Mouse (Mus musculus): ENCODE measurements around the gene Artn.

Gene Artn

DNA sequence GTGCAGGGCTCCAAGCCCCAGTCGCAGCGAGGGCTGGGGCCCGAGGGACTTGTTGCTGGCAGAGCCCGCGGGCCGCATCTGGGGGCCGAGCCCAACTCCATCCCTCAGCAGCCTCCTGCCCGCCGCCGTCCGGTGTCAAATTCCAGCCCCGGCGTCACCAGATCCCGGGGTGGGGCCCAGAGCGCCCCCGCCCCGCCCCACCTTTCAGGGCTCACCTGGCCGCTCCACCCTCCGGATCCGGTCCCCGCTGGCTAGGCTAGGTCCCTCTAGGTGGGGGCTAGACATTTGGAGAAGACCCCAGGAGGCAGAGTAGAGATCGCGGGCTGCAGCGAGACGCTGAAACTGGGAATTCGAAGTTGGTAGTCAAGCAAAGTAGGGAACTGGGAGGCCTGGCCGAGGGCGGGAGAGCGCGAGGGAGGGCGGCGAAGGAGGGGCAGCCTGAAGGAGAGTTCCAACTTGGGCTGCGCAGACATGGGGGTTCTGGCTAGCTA, at the start of gene Artn:
Gene Artn (minus strand): TSS at position 373 of the 491 bp plus-strand sequence.
- no peak for DNase-seq

DNA sequence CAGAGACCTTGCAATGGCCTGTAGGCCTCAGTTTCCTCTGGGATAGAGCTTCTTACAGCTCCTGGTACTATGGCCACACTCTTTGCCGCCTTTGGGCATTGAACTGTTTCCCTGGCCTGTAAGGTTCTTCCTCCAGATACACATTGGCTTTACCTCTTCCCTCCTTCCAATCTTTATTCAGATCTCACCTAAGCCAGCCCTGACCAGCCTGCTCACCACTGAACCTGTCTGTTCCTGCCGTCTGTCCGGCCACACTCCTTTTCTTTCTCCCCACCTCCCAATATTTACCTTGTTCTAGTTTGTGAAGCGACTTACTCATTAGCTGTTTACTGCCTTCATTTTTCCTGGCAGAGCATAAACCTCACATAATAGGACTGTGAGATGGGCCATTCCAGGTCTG, 49.6 kb upstream of the Artn start:
- DNase-seq: no peak

DNA sequence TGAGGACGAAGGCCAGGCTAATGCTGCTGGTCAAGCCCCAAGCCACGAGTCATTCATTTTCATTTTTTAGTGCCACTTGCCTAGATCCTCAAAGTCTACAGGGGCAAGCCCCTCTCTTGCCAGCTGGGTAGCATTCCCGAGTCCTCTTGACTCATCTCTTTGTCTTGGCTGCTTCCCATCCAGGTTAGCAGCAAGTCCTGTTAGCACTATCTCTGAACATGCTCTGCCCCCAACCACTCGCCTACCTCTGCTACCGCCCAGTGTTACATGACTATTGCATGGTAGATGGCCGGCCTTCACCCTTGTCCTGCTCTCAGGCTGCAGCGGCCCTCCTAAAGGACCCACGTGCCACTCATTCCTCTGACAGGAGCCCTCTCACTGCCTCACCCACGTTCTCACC, 48.7 kb upstream of the Artn start:
- no peak for DNase-seq

DNA sequence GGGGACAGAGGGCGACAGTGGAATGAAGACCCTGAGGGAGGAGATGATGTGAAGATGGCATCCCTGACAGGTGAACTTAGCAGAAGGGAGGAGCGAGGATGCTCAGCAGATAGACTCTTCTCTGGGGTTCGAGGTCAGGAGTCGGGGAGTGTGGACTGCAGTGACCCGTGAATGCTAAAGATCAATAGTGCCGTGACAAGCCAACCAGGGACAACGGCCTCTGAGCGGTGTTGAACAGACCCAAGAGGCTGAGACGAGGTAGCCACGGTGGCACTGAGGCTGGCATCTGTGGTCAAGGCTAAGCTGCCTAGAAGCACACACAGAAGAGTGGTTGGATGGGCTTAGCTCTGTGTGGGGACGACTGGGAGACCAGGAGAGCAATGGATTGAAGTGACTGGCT, 48.3 kb upstream of the Artn start:
- DNase-seq: no peak

DNA sequence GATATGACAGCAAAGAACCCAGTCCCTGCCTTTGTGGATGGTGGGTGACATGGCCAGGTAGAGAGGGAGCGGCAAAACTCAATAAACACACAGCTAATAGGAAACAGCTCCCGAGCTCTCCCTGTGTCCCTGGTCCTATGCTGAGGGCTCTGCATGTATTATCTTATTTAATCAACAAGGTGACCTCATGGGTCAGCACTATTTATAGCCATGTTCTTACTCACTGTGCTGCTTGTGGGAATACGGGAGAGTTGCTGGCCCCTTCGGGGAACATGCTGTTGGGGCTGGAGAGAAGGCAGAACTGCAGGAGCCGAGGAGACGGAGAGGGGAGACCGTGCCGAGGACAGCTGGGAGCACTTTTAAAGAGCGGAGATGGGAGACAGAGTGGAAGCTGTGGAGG, 47.8 kb upstream of the Artn start:
- no peak for DNase-seq

DNA sequence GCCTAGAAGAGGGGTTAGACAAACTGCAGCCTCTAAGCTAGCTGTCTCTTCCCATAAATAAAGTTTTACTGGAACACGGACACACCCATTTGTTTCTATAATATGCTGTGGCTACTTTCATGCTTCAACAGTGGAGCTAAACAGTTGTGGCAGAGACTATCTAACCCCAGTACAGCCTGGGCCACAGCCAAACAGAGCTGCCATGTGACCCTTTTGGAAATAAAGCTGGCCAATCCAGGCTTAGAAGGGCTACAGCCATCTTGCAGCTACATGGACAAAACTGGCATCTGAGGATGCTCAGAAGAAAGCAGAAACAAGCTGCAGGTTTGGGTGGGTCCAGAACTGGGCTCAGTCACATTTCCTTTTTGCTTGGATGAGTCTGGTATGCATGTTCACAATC, 46.3 kb upstream of the Artn start:
- DNase-seq: no peak

DNA sequence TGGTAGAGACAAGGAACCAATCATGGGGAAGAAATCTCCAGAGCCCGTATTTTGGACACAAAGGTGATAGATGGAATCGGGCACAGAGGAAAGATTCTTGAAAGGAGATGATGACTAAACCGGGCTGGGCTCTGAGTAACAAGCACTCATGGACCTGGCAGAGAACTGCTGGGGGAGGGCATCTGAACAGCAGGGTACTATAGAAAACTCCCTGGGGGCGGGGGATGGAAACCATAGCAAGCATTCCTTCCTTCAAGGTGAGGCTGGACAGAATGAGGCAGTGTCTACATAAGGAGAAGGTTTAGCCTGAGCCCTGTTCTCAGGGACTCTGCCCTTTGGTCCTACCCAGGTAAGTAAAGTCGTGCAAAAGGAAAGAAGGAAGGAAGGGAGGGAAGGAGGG, 45.2 kb upstream of the Artn start:
- DNase-seq: no peak

DNA sequence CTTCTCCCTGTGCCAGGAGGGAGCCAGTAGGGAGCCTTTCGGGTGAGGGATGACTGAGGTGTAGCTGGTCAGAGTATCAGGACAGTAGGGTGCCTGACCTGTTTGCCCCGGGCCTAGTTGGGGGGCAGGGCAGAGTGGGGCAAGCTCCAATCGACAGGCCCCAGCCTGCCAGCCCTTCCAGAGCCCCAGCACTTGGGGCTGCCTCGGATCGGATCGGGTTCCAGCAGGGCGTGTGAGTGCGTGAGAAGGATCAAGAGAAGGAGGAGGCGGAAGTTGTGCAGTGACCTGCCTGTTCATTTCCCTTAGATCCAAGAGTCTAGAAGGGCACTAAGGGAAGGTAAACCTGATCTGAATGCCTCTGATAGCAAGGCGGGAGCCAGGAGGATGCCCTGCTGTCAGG, 43.4 kb upstream of the Artn start:
- DNase-seq: no peak

DNA sequence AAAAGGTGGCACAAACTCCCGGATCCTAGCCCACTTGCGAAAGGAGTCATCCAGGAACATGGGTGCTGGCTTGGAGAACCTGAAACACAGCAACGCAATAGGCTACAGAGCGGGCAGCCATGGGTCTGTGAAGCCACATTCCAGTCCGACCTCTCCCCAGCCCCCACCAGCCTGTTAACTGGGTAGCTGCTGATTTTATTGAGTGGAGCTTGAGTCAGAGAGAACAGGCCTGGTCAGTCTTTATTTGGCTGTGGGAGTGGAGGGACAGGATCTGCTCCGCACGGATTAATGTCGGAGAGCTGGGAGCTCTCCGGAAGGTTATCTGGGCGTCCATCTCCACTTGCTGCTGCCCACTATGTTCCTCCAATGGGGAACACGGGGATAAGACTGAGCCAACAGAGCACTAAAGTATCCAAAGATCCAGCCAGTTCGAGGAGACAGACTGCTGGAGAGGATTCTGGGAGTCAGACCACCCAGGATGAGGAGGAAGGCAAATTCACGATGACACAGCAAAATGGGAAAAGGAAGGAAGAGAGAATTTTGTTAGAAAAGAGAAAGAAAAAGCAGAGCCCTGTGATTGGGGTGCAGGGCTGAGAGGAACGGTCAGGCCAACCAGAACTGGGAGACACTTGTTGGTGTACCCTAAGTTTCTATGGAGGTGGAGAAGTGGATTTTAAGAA, 34.9 kb upstream of the Artn start:
- DNase-seq: no peak

DNA sequence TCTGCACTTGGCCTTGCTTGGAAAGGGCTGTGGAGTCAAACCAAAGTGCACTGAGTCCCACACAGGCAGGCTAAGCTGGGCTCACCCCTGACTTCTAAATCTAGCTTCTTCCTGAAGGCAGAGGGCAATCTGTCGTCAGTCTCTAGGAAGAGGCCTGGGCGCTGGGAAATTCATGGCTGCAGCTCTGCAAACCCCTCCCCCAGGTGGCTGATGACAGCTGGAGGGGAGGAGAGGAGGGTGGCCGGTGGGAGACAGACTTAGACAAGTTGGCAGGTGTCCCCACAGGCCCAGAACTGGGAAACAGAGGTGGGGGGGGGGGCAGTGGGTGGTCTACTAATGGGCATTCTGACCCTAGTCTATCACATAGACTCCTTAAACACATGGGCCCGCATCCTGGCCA, 27.9 kb upstream of the Artn start:
- DNase-seq: no peak

DNA sequence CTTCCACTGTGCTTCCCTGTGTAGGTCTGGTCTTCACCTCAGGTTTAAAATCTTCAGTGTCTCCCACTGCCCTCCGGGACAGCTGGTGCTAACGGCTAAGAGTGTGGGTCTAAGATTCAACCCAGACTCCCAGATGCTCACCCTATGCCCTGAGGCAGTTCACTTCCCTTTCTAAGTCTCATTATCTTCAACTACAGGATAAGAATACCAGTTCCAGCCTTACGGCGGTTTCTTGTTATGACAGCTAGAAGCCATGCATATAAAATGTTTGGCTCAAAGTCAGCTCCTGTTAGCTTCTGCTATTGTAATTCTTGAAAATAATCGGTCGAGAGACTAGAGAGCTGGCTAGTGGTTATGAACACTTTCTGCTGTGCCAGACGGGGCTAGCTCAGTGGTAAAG, 17.9 kb upstream of the Artn start:
- DNase-seq: no peak

DNA sequence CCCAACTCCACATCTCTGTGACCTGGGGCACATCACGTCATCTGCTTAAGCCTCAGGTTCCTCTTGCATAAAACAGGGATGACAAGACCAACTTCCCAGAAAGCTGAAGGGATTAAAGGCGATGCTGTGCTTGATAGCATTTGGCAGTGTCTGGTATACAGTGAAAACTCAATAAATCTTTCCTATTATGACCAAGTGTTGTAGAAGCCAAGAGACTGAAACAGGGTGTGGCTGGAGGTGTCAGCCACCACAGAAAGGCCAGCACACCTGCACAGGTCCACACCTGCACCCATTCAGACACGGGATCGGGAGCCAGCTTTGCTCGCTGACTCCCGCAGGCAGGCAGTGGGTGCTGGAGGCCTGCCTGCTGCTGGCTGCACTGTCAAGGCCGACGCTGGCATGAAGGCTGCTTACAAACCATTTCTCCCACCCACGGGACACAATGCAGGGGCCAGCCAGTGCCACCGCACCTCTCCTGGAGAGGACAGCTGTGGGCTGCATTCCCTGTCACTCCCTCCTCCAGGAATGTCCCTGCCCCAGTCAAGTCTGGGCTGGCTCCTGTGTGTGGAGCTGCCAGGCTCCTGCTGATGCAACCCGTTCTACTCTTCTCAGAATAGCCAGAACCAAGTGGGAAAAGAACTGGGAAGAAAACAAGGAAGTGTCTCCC, 17.2 kb upstream of the Artn start:
- DNase-seq: no peak

DNA sequence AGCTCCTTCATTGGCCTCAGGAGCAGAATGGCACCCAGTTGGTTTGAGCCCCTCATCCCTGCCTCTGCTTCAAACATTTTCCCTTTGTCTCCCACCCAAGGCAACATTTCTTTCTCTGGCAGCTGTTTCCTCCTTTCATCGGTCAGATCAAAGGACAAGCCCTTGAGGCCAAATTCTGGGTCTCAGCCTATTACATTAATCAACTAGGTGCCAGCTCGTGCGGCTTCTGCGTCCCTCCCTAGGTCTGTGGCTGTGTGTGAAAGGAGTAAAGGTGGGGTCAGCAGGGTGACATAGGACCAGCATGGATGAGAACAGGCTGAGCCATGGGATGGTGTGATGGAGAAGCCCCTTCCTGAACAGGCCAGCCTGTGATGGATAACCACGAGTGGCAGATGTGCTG, 13.8 kb upstream of the Artn start:
- DNase-seq: no peak

DNA sequence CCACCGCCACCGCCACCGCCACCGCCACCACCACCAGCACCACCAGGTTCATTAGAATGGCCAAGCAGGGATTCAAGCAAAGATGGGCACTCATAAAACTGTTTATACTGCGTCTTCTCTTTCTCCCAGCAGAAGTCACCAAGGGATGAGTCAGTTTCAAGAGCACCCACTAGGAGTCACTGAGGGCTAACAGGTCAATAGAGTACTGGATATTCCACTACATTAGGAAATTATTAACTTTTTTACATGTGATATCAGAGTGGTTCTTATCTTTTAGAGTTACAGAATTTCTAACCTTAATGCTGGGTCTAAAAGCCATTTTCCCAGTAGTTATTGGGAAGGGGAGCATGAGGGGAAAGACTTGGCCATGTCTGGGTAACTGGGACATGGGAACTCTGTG, 7.4 kb upstream of the Artn start:
- DNase-seq: no peak

DNA sequence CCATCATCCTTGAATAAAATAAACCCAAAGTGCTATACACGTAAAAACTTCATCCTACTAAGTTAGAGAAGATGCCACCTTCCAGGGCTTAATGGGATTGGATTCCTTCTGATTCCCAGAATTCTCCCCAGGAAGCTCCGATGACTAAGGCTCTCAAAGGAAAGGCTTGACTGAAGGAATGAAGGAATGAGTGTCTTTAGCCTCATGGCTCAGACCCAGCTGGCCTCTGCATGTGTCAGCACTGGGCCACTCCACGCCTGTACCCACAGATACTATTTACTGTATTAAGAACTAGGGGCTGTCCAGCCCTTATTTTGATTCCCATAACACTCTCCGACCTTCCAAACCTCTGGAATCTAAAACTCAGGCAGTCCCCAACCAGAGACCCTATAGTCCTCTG, 4.5 kb upstream of the Artn start:
- no peak for DNase-seq

DNA sequence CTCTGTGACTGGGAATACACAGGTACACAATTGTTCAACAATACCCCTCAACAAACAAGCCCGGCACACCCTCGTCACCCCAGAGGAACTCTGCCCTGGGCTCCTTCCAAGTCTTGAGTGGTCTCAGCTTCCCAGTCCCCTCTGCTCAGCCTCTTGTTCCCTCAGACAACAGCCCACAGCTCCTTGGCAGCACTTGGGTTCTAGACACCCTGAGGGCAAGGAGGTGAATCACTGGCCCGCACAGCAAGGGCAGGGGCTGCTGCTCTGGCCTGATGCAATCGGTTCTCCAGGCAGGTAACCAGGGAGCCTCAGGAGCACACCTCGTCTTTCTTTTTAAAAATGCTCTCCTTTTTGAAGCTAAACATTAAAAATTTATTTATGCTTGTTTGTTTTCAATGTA, 3.7 kb upstream of the Artn start:
- DNase-seq: no peak

DNA sequence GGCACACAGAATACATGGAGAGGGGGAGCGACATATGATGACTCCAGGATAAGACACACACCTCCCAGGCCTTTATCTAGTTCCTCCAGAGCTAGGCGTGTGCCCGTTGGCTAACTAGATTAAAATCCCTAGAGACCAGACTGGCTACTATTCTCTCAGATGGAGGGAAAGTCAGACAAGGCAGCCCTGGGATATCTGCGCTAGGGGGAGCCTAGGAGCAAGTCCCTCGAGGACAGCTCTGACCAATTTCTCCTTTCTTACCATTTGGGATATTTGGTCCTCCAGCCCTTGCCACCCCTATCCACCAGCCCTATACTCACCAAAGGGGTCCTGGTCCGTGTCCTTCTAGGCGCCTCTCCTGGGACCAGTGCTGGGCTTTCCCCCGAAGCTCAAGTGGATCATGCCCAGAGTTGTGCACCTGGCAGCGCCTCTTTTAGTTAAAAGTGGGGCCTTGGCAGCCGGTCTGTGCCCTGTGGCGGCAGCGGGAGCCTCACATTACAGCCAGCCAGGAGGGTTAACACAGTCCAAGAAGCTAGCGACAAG, 793 bp downstream of the Artn start:
- no peak for DNase-seq

DNA sequence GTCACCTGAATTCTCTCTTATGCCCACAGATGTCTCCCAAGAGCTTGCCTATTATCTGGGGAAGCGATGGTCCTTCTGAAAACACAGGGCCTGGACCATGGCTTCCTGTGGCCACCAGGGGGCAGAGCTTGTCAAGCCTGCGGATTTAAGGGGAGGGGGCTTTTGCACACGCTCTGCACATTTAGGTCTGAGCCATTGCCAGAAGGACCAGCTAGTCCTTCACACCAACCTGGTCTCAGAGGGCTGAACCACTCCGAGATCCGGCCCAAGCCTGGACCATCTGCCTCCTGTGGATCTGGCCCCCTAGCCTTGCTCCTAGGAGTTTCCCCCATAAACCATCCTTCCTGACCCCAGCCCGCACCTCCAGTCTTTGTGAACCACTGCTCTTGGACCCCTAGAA, 1.3 kb downstream of the Artn start:
- DNase-seq: no peak

DNA sequence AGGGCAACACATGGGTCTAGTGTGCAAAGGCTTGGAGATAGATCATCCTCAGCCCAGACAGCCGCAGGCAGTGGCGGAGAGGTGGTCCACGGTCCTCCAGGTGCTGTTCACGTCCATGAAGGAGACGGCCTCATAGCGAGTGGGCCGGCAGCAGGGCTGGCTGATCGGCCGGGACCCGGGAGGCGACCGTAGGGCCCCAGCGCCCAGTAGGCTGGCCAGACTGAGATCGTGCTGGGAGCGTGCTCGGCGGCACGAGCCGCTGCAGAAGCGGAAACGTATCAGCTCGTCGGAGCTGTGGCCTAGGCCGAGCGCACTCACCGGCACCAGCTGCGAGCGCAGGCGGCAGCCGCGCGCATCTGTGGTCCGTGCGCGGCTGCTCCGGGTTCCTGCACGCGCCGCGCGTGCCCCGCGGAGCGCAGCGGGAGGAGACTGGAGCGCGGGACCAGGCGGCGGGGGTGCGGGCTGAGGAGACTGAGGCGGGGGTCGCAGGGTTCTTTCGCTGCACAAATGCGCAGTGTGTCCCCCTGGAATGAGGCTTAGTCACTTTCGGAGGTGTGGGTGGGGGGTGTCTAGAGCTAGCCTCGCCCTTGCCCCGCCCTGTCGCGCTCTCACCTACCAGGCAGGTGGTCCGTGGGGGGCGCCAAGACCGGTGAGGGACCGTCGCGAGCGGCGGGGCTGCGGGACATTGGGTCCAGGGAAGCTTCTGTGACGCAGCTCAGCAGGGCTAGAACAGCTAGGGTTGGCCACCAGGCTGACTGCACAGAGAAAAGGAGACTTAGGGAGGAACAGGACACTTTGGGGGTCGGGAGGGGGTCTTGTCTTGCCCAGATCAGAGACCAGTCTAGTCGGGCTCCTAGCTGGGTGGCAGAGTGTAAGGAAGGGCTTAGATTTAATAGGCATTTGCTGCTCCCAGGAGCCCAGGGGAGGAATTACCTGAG, 2.7 kb downstream of the Artn start:
- DNase-seq: no peak

DNA sequence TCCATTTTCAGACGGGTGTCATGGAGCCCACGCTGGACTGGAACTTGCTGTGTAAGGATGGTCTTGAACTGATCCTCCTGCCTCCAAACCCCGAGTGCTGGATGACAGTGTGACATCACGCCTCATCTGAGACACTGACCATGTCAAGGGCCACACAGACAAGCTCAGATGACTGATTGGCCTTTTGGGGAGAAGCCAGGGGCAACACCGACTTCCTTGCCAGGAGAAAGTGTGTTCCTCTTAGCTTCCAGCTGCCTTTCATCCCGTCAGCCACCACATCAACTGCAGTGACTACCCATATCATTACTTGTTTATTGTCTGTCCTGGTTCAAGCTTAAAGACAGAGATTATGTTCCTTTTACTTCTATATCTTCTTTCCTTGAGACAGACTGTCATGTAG, 4.6 kb downstream of the Artn start:
- DNase-seq: no peak

DNA sequence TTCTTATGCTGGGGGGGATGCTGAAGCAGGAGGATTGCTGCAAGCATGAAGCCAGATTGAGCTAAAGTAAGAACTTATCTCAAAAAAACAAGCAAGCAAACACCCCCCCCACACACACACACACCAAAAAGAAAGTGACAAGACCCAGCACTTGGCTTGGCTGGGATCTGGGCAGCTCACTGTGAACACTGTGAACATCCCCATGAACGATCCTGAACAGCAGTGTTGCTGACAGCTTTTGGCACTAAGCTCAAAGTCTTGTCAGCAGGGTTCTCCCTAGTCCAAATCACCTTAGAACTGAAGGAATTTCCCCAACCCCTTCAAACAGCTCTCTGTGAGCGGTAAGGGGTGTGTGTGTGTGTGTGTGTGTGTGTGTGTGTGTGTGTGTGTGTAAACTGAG, 6.1 kb downstream of the Artn start:
- no peak for DNase-seq

DNA sequence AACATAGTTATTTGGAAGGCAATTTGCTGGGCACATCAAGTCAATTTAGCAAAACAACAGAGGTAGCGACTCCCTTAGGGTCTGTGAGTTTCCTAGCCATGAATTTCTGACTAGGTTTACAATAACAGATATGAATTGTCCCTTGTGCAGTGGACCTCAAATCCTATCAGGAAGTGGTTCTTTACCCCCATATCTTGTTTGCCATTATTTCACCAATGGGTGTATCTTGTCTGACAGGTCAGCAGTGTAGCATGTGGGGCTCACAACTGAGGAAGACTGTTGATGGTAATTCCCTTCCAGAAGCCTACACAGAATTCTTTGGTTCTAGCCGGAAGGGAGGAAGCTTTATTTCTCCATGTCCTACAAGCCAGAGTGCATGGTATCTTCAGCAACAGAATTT, 8.2 kb downstream of the Artn start:
- DNase-seq: no peak

DNA sequence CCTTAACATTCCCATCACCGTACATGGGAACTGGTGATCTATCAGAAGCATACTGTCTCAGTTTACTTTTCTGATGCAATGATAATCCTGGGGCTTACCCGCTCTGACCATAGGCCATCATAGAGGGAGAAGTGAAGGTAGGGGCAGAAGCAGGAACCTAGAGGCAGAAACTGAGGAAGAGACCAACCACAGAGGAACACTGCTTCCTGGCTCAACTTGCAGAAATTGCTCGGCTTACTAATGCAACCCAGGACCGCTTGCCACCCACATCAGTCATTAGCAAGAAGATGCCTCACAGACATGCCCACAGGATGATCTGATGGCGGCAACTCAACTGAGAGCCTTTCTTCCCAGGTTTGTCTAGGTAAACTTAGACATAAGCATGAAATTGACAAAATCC, 10.8 kb downstream of the Artn start:
- no peak for DNase-seq

DNA sequence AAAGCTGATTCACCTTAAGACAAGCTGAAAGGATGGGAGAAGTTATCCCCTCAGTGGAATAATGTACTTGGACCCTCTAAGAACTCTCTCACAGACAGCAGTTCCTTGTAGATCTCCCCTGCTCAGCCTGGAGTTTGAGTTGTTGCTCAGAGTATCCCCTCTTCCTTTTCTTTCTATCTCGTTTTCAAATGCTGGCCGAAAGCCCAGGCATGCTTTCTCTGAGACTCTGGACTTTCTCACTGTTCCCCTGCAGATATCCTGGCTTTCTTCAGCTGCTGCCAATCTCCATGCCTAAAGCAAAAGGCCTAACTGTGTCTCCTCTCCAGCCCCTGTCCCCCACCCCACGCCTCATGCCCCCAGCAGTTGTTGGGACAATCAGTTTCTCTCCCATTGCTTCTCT, 11.3 kb downstream of the Artn start:
- DNase-seq: no peak
